Mouse (Mus musculus) heart, postnatal 10 days (tissue): Measurements from ENCODE around the gene Ppdpf. TPM values are rescaled to one million over a fixed set of nuclear protein-coding genes. Genes with fewer than 3 reads are reported as not detected.
"Not testable (repeated sequence)": the region's sequence is repeated elsewhere in the genome, so short reads cannot be mapped to it uniquely, and the experiment has no call there.

Experiments used
- DNase-seq, 2 experiments: peaks; one replicate each; pipeline ENCODE4 v3.0.0; 2021
- intact Hi-C: fragments of 180-260 bp; cut with DNase I; formaldehyde crosslinking; loops from one replicate; pipeline ENCODE4 v1.15.1; 2025
- total RNA-seq, 2 experiments: library from RNA; stranded (reverse); gene quantifications; 2 replicates each; pipeline ENCODE4 v1.2.3; 2021

The Ppdpf gene
- total RNA-seq, 2 experiments from 2014 or later = 60.7 to 62.1 TPM

GRCm38 (mm10) chr2:181158471-181158870 is 28.6 kb upstream of the Ppdpf start:
- DNase-seq = no peak
- intact Hi-C loops = no loop called here

- DNase-seq = peak; percentile 74 to 82
- intact Hi-C loops = no loop called here
Observed at GRCm38 (mm10) chr2:181159091-181159514, 27.9 kb upstream of the Ppdpf start.

GRCm38 (mm10) chr2:181159771-181160170 is 27.3 kb upstream of the Ppdpf start:
- peak in 1 of 2 experiments; percentile 38 for DNase-seq
- intact Hi-C loops = no loop called here

DNA sequence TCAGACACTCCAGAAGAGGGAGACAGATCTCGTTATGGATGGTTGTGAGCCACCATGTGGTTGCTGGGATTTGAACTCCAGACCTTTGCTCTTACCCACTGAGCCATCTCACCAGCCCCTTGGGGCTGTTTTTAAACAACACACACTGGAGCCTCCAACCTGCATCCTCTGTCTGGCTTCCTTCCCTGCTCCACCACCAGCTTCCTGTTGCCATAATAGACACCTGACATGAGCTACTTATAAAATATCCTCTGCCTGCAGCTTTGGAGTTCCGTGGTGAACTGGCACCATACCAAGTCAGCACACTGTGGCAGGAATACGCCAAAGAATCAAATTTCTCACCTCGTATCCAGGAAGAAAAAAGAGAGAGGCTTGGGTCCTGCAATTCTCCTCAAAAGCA is 26.2 kb upstream of the Ppdpf start:
- intact Hi-C loops = no loop called here
- no peak for DNase-seq

DNA sequence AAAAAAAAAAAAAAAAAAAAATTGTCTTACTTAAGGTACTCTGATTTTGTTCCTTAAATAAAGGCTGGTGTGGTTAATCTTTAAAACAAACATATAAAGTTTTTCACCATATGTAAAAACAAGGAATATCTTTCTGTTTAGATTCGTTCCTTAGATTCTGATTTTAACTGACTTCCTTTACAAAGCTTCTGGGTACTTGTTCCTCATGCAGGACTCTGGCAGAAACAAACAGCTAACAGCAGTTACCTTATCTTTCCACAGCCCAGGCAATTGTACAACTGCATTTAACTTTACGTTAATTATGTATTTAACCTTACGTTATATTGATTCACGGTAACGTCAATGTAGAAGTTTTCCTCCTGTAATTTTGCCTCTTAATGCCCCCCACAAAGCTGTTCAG is 20.6 kb upstream of the Ppdpf start:
- no peak for DNase-seq
- intact Hi-C loops = no loop called here

GRCm38 (mm10) chr2:181174646-181175045 is 12.4 kb upstream of the Ppdpf start:
- DNase-seq = no peak
- intact Hi-C loops = no loop called here

GRCm38 (mm10) chr2:181178015-181178414 is 9.0 kb upstream of the Ppdpf start:
- no peak for DNase-seq
- intact Hi-C loops = no loop called here

DNA sequence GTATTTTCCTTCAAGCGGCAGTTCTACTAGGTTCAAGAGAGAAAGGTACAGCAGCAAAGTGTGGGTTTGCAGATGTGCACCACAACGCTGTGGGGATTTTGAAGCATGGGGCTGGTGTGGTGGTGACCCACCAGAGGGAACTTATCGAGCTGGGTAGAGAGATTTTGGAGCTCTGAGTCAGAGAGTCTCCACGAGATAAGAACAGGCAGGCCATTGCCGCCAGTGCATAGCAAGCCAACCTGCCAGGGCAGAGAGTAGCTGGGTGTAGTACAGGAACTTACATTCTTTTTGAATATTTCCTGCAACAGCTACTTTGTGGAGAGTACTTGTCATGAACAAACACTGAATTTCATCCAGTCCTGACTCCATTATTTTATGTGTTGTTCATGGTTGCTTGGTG is 8.6 kb upstream of the Ppdpf start:
- intact Hi-C loops = no loop called here
- no peak for DNase-seq

- DNase-seq = peak; percentile 10 to 12
- intact Hi-C loops = no loop called here
Observed at GRCm38 (mm10) chr2:181180898-181181297, 6.1 kb upstream of the Ppdpf start.

GRCm38 (mm10) chr2:181186635-181187034 is 412 bp upstream of the Ppdpf start:
- intact Hi-C loops = loop anchor here (1.0 to 5.0 kb wide), 5 partner anchors 34 to 311 kb away; partner anchors contain the start of genes Fndc11, Helz2 and Tpd52l2
- peak; percentile 92 for DNase-seq

- peak; percentile 15 to 29 for DNase-seq
- intact Hi-C loops = loop anchor here (5.0 kb wide), 2 partner anchors 54 to 309 kb away; partner anchors contain the start of genes Helz2 and Tpd52l2
Observed at GRCm38 (mm10) chr2:181188681-181189080, 1.6 kb downstream of the Ppdpf start.

DNA sequence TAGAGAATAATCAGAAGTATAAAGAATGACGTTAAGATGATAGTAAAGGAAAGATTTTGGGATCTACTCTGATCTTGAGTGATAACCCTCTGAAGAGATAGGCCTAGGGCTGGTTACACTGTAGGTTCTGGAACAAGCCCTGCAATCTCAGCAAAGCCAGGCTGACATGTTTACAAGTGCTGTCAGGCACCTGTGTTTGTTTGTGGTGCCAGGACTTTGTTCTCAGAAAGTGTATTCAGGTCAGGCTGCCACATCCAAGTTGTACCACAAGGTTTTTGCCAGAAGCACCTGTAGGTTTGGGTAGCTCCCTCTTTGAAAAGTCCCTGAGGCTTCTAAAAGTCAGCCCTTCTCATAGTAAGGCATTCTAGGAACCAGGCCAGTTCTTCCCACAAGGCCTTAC is 2.3 kb downstream of the Ppdpf start:
- DNase-seq = no peak
- intact Hi-C loops = loop anchor here (5.0 kb wide), 2 partner anchors 53 to 308 kb away; partner anchors contain the start of genes Helz2 and Tpd52l2

- intact Hi-C loops, DNase-seq: not testable (repeated sequence)
Observed at GRCm38 (mm10) chr2:181191385-181191784, 4.3 kb downstream of the Ppdpf start.

GRCm38 (mm10) chr2:181191936-181192335 is 4.9 kb downstream of the Ppdpf start:
- DNase-seq = no peak
- intact Hi-C loops = no loop called here

DNA sequence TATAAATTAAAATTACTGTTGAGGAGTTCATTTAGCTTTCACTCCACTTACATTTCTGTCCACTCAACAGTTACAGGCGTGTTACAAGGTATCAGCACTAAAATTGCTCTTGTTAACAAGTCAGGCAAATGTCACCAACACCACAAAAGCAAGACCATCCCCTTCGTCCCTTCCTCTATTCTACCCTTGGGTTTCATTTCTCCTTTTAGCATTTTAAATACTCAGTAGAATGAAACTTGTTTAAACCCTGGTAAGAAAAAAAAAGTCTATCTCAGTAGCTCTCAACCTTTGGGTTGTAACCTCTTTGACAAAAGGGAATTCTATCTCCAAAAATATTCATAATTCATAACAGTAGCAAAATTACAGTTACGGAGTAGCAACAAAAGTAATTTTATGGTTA is 6.0 kb downstream of the Ppdpf start:
- no peak for DNase-seq
- intact Hi-C loops = no loop called here

- no peak for DNase-seq
- intact Hi-C loops = no loop called here
Observed at GRCm38 (mm10) chr2:181196628-181197300, 9.7 kb downstream of the Ppdpf start.

GRCm38 (mm10) chr2:181201606-181202005 is 14.6 kb downstream of the Ppdpf start:
- intact Hi-C loops = no loop called here
- no peak for DNase-seq

- DNase-seq = no peak
- intact Hi-C loops = no loop called here
Observed at GRCm38 (mm10) chr2:181202422-181202821, 15.4 kb downstream of the Ppdpf start, which contains the start of gene Ptk6. Gene Ptk6 (minus strand): TSS chr2:181202789.

GRCm38 (mm10) chr2:181202886-181203285 is 15.8 kb downstream of the Ppdpf start:
- intact Hi-C loops = no loop called here
- DNase-seq = no peak

GRCm38 (mm10) chr2:181205678-181206077 is 18.6 kb downstream of the Ppdpf start:
- DNase-seq = no peak

DNA sequence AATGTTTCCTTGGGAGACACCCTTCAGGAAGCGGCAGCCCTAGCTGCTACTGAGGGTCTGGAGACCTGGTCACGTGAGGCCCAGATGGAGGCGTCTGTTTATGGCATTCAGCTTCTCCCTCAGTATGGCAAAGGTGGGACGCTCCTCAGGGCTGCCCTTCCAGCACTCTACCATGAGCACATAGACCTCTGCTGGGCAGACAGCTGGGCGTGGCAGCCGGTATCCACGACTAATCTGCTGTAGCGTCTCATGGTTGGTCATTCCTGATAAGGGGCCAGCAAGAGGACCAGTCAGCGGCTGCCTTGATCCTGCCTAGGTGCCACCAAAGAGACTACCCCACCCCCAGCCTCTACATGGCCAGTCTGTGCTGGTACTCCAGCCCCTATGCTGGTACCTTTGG is 19.1 kb downstream of the Ppdpf start:
- no peak for DNase-seq
- intact Hi-C loops = no loop called here

More at GRCm38 (mm10) chr2:181205678-181206077, 18.6 kb downstream of the Ppdpf start:
- intact Hi-C loops = no loop called here

DNA sequence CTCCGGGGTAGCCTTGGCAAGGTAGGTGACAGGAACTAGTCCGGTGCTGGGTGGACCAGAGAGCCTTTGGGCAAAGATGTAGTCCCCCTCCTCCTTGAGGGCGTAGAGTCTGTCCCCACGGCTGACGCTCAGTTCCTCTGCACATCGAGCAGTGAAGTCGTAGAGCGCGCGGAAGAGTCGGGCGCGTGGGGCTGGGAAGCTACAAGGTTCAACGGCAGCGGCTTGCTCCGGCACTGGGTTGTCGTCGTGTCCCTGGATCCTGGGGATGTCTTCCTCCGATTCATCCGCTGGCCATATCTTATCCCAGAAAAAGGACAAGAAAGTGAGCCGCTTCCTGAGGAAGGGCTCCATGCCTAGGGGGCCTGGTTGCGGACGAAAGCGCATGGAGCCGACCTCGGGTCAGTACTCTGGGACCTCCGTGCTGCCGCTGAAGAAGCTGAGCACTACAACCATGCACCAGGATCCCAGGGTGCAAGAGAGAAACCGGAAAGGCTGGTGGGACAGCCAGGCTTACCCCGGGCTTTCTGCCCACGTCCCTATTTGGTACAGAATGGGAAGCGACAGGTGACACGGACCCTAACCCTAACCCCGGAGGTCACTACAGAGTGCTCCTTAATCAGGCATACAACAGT is 25.5 kb downstream of the Ppdpf start:
- peak in 1 of 2 experiments; percentile 29 for DNase-seq
- intact Hi-C loops = no loop called here
